Mouse (Mus musculus) urinary bladder, postnatal 14 days (tissue): ENCODE results near the gene Vmn1r3.
"Not testable (repeated sequence)": the region's sequence is repeated elsewhere in the genome, so short reads cannot be mapped to it uniquely, and the experiment has no call there.

Experiments used
- DNase-seq: peaks from one replicate; pipeline ENCODE4 v3.0.0; 2021; ENCODE audit warnings: low spot score

Gene Vmn1r3

GRCm38 (mm10) chr4:3185258-3185657 is at the start of gene Vmn1r3:
Gene Vmn1r3 (minus strand): TSS chr4:3185358.
- DNase-seq: not testable (repeated sequence)

- DNase-seq: peak; percentile 64
Measured at GRCm38 (mm10) chr4:3232053-3232452, 46.9 kb upstream of the Vmn1r3 start.

- peak; percentile 59 for DNase-seq
Measured at GRCm38 (mm10) chr4:3230908-3231684, 45.9 kb upstream of the Vmn1r3 start.

GRCm38 (mm10) chr4:3229532-3229931 is 44.4 kb upstream of the Vmn1r3 start:
- DNase-seq: peak; percentile 50

GRCm38 (mm10) chr4:3228476-3228875 is 43.3 kb upstream of the Vmn1r3 start:
- no peak for DNase-seq

- no peak for DNase-seq
Measured at GRCm38 (mm10) chr4:3227751-3228150, 42.6 kb upstream of the Vmn1r3 start.

- no peak for DNase-seq
Measured at GRCm38 (mm10) chr4:3226488-3226887, 41.3 kb upstream of the Vmn1r3 start.

- DNase-seq: not testable (repeated sequence)
Measured at GRCm38 (mm10) chr4:3225416-3225815, 40.3 kb upstream of the Vmn1r3 start.

- DNase-seq: not testable (repeated sequence)
Measured at GRCm38 (mm10) chr4:3224848-3225247, 39.7 kb upstream of the Vmn1r3 start.

GRCm38 (mm10) chr4:3223483-3224209 is 38.5 kb upstream of the Vmn1r3 start:
- not testable (repeated sequence) for DNase-seq

- not testable (repeated sequence) for DNase-seq
Measured at GRCm38 (mm10) chr4:3216382-3216781, 31.2 kb upstream of the Vmn1r3 start.

- DNase-seq: not testable (repeated sequence)
Measured at GRCm38 (mm10) chr4:3213349-3213748, 28.2 kb upstream of the Vmn1r3 start.

- not testable (repeated sequence) for DNase-seq
Measured at GRCm38 (mm10) chr4:3209643-3210217, 24.6 kb upstream of the Vmn1r3 start.

GRCm38 (mm10) chr4:3176746-3177490 is 8.2 kb downstream of the Vmn1r3 start:
- DNase-seq: not testable (repeated sequence)

GRCm38 (mm10) chr4:3176195-3176594 is 9.0 kb downstream of the Vmn1r3 start:
- not testable (repeated sequence) for DNase-seq

GRCm38 (mm10) chr4:3175756-3176155 is 9.4 kb downstream of the Vmn1r3 start:
- DNase-seq: not testable (repeated sequence)

GRCm38 (mm10) chr4:3174586-3174985 is 10.6 kb downstream of the Vmn1r3 start:
- DNase-seq: not testable (repeated sequence)

GRCm38 (mm10) chr4:3167020-3167419 is 18.1 kb downstream of the Vmn1r3 start, which contains the start of gene Vmn1r2:
Gene Vmn1r2 (plus strand): TSS chr4:3167320.
- DNase-seq: not testable (repeated sequence)

- DNase-seq: peak; percentile 28
Measured at GRCm38 (mm10) chr4:3165046-3165445, 20.1 kb downstream of the Vmn1r3 start.

GRCm38 (mm10) chr4:3164429-3164828 is 20.7 kb downstream of the Vmn1r3 start:
- not testable (repeated sequence) for DNase-seq

- DNase-seq: not testable (repeated sequence)
Measured at GRCm38 (mm10) chr4:3153320-3153719, 31.8 kb downstream of the Vmn1r3 start.

GRCm38 (mm10) chr4:3147926-3148325 is 37.2 kb downstream of the Vmn1r3 start:
- DNase-seq: not testable (repeated sequence)
